Mouse (Mus musculus) yolk sac, embryonic 10.5 days (tissue): Measurements from ENCODE around the gene Olfr303.
"Not testable (repeated sequence)": the region's sequence is repeated elsewhere in the genome, so short reads cannot be mapped to it uniquely, and the experiment has no call there.

Experiments used
- DNase-seq: peaks from one replicate; pipeline ENCODE4 v3.0.0-alpha.2; 2017; ENCODE audit warnings: low spot score

The Olfr303 gene

DNA sequence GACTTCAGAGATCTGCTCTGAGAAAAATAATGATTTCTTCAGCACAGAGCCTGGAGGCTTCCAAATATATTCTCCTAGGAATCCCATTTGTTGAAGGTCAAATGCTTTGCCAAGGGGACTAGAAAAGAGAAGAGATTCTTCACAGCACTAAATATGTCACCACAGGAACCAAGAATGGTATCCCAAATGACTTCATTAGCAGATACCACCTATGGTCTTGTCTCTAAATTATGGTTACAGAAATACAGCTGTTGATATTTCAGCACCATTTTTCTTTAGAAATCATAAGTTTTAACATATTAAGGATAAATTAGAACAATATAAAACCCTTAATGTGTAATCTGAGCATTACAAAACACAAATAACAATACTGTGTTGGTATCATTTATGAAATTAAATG is at the start of gene Olfr303:
Gene Olfr303 (minus strand): TSS at position 101 of the 400 bp plus-strand sequence.
- DNase-seq: no peak

DNA sequence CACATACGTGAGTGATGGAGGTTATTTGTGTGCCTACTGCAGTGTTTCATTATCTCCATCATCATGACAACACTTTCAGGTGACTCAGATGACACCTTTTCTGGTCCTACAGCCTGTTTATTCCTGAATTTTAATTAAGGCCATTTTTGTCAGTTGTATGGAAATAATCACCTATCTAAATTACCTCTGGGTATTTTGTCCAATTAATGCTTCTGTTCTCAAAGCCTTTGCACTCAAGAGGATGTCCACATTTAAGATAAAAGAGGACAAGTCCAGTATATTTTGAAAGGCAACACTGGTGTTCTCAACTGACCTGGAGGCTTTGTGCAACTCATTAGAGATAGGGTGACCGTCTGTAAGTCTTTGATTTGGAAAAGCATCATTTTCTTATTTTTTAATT is 6.0 kb upstream of the Olfr303 start, which contains the start of gene Olfr301:
Gene Olfr301 (plus strand): TSS at position 301 of the 400 bp plus-strand sequence.
- no peak for DNase-seq

DNA sequence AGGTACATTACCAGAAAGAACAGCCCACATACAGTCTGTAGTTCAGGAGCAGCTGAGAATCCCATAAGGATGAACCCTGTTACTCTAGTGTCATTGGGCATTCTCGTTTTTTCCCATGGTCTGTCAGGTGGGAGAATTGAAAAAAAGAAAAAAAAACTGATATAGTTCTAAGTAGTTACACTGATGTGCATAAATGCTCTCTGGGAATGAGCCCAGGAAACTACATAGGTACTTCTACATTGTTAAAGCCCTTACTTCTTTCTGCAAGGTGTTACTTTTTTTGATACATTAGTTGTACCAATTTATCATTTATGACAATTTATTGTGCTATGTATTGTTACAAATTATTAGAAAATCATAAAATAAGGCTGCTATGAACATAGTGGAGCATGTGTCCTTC is 11.0 kb downstream of the Olfr303 start, which contains the start of gene Olfr304:
Gene Olfr304 (minus strand): TSS at position 101 of the 400 bp plus-strand sequence.
- no peak for DNase-seq

DNA sequence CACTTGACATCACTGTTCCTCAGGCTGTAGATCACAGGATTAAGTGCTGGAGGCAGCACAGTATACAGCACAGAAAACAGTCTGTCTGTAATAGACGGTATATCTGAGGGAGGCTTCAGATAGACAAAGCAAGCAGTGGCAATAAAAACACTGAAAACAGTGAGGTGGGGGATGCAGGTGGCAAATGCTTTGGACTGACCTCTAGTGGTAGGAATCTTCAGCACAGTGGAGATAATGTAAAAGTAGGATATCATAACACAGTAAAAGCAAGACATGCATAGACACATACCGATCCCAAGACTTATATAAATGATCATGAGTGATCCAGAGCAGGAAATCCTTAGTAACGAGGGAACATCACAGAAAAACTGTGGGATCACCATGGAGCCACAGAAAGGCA is 11.8 kb downstream of the Olfr303 start:
- DNase-seq: no peak

DNA sequence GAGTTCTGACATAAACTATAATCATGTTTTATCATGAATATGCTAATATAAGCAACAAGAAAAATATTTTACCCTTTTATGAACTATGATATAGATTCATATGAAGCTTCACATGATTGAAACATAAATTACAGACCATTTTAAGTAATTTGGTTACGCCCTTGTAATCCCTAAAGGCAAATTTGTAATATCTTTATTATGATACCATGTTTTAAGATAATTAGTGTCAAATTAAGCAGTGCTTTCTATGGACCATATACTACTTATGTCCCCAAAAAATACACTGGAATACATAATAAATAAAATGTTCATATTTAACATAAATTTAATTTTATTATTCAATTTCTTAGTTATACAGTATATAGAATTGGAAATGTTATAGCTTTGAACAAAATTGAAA is 30.8 kb downstream of the Olfr303 start, which contains the start of gene Olfr305:
Gene Olfr305 (minus strand): TSS at position 101 of the 400 bp plus-strand sequence.
- no peak for DNase-seq

DNA sequence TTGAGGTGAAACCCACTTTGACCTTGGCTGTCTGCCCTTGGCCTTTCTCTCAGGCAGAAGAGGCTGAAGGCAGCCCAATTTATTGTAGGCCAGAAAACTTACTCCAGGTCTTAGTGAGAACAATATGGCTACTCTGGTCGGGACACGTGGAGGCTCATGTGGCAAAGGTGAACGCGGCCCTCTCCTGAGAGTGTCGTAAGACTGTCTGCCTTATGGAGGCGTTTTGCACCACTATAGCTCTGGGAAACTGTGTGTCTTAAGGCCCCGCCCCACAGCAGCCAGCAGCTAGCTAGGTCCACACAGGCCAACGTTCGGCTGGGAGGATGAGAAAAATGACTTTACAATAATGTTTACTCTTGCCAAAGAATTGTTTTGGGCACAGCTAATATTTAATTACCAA is 51.3 kb downstream of the Olfr303 start:
- not testable (repeated sequence) for DNase-seq

DNA sequence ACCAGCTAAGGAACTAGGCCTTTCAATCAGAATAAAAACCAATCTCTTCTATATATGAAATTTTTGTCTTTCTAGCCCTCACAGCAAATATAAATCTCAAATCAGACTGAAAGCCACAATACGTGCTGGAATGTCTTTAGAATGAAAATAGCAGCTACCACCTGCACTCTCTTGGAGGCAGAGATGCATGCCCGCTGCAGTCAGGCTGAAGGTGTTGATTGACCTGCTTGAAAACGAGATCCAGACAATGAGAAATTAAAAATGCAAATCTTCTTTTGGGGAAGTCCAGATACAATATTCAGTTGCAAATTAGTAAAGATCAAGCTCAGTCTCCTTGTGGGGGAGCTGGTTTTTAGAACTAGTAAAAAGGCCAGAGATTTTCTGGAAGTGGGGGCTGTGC is 53.3 kb downstream of the Olfr303 start:
- DNase-seq: no peak

DNA sequence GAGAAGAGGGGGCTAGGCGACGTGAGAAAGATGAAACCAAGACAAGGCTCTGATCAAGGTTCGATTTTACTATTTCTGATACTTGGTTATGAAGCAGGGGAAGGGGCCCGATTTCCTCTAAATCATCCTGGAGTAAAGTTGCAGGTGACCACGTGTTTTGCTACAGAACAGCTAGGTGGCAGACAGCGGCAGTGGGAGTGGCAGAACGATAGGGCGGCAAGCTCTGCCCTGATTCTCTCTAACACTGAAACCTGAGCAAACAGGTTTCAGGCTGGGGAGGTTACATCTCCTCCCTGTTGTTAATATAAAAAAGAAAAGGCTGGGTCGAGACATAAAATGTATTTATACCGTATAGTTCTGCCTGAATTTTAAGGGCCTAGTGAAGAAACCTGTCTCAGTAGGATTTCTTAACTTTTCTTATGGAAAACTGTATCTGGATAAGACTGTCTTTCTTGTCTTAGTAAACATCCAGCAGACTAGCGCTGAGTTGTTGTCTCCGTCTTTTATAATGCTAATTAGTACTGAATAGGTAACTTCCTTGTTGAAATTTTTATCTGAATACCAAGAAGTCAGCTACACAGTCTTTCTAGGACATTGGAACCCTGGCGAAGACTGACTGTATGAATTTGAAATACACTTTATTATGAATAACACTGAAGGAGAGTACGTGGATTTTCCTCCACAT is 54.6 kb downstream of the Olfr303 start:
- DNase-seq: no peak
